Mouse (Mus musculus): ENCODE data around the gene Ruvbl2.
A peak's percentile ranks its signal among the peaks of the same experiment; 100 is the strongest.

Ruvbl2 gene

DNA sequence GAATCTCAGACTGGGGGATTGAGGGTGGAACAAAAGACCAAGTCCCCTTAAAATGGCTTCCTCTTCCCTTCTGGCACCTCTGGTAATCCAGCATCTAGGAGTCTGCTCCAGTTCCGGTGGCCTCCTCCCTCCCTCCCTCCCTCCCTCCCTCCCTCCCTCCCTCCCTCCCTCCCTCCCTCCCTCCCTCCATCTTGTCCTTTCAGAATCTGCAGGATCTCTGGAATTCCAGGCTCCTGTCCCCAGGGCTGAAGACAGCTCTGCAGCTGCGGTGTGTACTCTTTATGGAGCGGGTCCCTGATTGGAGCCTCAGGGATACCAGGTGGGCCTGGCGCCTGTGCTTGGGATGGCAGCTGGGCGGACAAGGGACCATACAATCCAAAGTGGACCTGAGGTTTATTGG lies 23.4 kb upstream of the Ruvbl2 start:
- no peak for DNase-seq (ENCODE audit: low read depth, low spot score)

GRCm38 (mm10) chr7:45460860-45461314 lies 23.0 kb upstream of the Ruvbl2 start:
- peak; percentile 62 for DNase-seq (ENCODE audit: low read depth, low spot score)

DNA sequence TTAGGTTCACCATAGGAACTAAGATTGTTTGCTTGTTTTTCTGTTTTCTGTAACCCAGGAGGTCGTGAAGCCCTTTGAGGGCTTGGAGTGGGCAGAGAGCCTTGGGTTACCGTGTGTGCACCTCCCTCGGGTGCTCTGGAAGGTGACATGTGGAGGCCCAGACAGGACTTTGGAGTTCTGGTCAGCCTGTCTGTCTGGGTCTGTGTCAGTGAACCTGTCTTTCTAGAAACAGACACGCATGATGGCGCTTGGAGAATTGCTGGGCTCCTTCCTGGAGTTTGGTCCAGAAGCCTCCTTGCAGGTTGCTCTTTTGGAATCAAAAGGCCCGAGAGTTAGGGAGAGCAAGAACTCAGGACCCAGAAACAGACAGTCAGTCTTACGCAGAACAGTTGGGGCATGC lies 22.5 kb upstream of the Ruvbl2 start:
- DNase-seq (ENCODE audit: low read depth, low spot score), result no peak

DNA sequence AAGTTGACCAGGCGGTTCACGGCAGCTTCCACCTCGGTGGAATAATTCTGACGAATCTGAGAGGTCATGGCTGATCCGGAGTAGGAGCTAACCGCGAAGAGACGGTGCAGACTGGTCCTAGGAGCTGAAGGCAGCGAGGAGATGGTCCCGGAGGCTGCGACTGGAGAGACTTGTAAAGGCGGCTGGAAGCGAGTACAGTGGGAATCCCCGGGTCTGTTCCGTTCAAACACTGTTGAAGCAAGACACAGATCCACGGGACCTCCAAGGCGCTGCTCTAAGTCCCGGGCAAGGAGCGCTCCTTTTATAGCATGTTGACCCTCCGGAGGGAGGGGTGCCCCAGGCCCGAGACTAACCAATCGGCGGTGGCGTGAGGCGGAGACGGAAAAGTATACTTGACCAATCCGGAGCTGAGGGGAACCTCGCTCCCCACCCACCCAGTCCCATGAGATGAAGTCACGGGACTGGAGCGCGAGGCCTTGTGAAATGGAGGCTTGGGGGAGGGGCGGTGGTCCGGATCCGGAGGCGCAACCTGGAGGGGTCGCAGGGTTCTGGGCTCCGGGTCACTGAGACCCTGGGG lies 21.8 kb upstream of the Ruvbl2 start, which contains the start of gene Ftl1:
Ftl1 (minus strand) TSS at position 321 of the 577 bp plus-strand sequence.
- peak; percentile 99 for DNase-seq (ENCODE audit: low read depth, low spot score)

DNA sequence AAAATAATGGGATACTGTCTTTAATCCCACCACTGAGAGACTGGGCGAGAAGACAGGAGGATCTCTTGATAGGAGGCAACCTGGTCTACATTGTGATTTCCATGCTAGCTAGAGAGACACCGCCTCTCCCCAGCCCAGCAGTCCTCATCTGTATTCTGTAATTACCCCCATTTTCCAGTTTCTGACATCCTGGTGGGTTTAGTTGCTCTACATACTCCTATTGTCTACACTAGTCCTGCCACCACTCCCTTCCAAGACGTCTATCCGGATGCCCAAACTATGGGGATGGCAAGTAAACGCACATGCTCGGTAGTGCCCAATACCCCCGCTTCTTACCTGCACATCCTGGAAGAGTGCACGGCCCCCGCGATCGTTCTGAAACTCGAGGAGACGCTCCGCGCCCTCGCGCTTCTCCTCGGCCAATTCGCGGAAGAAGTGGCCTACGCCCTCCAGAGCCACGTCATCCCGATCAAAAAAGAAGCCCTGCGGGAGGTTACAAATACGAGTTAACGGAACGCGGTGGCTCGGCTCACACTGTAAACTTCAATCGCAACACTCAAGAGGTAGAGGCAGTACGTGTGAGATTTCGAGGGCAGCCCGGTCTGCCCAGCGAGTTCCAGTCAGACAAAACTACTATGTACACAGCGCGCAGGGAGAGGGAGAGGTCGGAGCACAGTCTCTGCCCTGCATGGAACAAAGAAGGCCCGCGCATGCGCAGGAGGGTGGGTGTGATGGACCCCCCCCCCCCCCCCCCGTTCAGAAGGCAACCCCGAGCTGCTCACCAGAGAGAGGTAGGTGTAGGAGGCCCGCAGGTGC lies 21.1 kb upstream of the Ruvbl2 start:
- peak; percentile 84 for DNase-seq (ENCODE audit: low read depth, low spot score)

DNA sequence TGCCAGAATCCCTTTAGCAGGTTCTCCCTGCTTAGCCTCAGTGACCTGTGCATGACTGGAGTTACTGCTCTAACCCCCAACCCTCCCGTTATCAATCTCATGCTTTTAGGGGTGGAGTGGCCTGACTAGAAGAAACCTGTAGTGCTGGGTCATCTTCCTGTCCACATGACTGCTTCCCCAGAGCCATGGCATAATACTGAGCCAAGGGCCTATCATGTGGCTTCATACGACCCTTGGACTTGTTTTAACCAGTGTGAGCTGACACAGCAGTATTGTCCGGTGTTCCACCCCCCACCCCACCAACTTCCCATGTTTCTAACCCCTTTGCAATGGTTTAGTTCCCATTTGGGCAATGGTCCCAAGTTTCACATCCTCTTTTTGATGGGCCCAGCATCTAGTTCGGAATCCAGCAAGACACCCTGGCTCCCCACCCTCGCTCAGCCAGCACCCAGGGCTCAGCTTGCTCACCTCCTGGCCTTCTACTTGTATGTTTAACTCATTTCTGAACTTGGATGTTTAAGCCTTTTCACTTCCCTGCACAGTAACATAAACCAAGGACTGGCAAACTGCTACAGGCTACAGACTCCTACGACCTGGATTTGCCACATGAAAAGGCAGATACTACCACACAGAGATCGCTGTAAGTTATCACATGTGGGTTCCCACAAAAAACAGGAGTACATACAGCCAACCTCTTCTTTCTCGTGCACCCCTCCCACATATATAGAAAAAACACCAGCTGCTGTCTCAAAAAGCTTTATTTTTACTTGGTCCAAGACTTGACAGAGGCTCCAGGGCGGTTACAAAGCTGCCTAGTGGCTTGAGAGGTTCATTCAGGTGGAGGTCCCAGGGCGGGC lies 19.5 kb upstream of the Ruvbl2 start:
- peak; percentile 67 for DNase-seq (ENCODE audit: low read depth, low spot score)

- no peak for DNase-seq (ENCODE audit: low read depth, low spot score)
These were observed 18.9 kb upstream of the Ruvbl2 start for GRCm38 (mm10) chr7:45456721-45457203.

GRCm38 (mm10) chr7:45455932-45456696 lies 18.2 kb upstream of the Ruvbl2 start:
- no peak for DNase-seq (ENCODE audit: low read depth, low spot score)

DNA sequence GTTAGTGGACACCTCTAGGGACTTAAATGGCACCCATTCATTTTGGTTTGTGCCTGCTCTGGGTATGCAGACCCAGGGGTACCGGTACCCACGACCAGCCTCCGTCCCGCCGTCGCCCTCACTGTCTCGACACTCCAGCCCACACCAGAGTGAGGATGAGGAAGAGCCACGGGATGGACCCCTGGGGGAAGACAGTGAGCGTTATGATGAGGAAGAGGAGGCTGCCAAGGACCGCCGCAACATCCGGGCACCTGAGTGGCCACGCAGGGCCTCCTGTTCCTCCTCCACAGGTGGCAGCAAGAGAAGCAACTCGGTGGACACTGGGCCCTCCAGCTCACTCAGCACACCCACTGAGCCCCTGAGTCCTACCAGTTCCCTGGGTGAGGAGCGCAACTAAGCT lies 17.1 kb upstream of the Ruvbl2 start:
- no peak for DNase-seq (ENCODE audit: low read depth, low spot score)

GRCm38 (mm10) chr7:45451344-45451982 lies 13.6 kb upstream of the Ruvbl2 start:
- peak; percentile 93 for DNase-seq (ENCODE audit: low read depth, low spot score)

DNA sequence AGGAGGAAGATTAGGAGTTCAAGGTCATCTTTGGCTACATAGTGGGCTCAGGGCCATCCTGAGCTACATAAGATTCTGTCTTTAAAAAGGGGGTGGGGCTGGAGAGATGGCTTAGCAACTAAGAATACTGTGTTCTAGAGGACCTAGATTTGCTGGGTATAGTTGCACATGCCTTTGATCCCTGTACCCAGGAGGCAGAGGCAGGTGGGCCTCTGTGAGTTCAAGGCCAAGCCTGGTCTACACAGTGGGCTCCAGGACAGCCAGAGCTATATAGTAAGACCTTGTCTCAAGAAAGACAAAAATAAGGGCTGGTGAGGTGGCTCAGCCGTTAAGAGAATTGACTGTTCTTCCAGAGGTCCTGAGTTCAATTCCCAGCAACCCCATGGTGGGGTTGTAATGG lies 12.1 kb upstream of the Ruvbl2 start:
- DNase-seq (ENCODE audit: low read depth, low spot score), result no peak

DNA sequence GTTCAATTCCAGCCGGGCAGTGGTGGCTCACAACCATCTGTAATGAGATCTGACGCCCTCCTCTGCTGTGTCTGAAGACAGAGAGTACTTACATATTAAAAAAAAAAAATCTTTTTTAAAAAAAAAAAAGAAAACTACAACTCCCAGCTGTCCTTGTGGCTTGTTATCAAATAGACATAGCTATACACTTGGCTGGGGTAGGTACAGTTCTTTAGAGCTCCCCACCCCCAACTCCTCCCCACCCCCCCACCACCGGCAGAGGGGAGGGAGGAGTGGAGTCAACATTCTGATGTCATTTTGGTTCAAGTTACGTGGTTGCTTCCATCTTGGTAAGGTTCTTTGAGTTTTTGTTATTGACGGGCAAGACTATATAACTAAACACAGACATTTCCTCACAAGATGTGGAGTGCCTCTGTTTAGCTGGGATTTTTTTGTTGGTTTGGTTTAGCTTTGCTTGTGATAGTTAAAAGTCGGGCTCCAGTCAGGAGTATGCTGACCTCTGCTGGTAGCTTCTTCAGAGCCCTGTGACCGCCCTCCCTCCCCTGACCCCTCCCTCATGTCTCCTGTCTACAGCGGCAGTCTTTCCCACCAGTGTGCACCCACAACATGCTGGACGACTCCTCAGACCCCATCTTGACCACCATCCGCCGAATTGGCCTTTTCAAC lies 9.6 kb upstream of the Ruvbl2 start:
- DNase-seq (ENCODE audit: low read depth, low spot score), result peak; percentile 66

GRCm38 (mm10) chr7:45446589-45446988 lies 8.7 kb upstream of the Ruvbl2 start:
- DNase-seq (ENCODE audit: low read depth, low spot score), result no peak

GRCm38 (mm10) chr7:45443526-45444420 lies 5.9 kb upstream of the Ruvbl2 start:
- DNase-seq (ENCODE audit: low read depth, low spot score), result no peak

DNA sequence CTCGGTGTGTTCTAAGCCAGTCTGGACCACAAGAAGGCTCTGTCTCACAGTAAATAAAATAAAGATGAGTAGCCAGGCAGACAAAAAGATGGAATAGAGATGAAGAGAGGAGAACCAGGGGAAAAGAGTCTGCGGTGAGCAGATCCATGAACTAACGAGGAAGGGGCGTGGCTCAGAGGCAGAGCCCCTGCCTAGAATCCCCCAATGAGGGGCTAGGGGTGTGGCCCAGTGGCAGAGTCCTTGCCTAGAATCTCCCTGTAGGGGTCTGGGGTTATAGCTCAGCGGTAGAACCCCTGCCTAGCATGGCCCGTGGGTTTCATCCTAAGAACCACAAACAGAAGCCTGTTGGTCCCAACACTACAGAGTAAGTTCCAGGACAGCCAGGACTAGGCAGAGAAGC lies 850 bp downstream of the Ruvbl2 start:
- no peak for DNase-seq (ENCODE audit: low read depth, low spot score)

DNA sequence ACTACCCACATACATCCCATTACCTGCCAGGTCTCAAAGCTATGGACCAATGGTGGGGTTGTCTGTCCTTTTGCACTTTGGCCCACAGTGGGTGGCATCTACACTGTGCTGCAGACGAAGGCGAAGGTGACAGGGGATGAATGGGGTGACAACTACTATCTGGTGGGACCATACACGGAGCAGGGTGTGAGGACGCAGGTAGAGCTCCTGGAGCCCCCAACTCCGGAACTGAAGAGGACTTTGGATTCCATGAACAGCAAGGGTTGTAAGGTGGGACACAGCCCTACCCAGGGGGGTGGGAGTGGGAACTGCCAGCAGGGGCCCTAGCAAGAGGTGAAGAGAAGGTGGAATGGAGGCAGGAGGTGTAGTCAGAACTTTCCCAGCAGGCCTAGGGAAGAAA lies 1.5 kb downstream of the Ruvbl2 start:
- DNase-seq (ENCODE audit: low read depth, low spot score), result no peak

GRCm38 (mm10) chr7:45435038-45435437 lies 2.9 kb downstream of the Ruvbl2 start:
- DNase-seq (ENCODE audit: low read depth, low spot score), result peak; percentile 33

- peak; percentile 100 for DNase-seq (ENCODE audit: low read depth, low spot score)
These were observed 3.5 kb downstream of the Ruvbl2 start, which contains the start of gene Gys1 for GRCm38 (mm10) chr7:45434203-45435015. TSS of gene Gys1 (plus strand) at chr7:45434844.
